In the genomic region with DNA sequence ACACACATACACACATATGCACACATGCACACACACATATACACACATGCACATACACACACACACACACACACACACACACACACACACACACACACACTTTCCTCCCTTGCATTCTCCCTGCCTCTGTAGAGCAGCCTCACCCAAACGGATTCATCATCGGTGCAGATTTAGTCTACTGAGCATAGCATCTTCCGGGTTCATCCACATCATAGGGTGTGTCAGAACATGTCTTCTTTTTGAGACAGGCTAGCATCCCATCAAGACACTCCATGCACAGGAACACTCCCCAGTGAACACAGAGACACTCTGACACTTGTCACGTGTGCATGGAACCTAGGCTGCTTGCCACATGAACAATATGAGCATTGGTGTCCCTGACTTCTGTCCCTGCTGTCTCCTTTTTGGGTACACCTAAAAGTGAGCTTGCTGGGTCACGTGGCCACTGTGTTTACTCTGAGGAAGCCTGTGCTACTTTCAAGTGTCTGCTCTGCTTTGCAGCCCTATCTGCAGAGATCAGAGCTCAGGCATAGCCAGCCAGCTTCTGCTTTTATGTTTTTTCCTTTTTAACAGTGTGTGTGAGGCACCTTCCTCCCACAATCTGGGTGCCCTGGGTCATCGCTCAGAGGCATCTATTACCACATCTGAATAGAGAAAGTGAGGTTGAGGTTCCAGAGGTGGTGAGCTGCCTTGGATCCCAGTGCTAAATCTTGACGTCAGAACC, we compare ENCODE assay signal across 15 mouse cellular contexts. TPM values are rescaled to one million over a fixed set of nuclear protein-coding genes. Genes with fewer than 3 reads are reported as not detected.
DNase-seq lines count a peak whose midpoint lies in the region; ATAC-seq and TF ChIP-seq lines count a peak whose summit lies in the region.
"Had no signal": no experiment of that assay in that cellular context is flagged by ENCODE, and none has a peak within 500 bp of the region (broad histone marks: within the 10 kb centered on the region; RNA-seq: fewer than 3 reads in every experiment).

No protein-coding gene starts in this region.

- DNase-seq in heart, postnatal 14 days = no peak
- peak; percentile 80 to 84 for DNase-seq in CD8-positive naive resting alpha-beta T cell, adult 2 months (ENCODE audit: low read depth in 2 of 2, low spot score in 2 of 2)
- peak; percentile 79 for DNase-seq in thymus, adult 2 months
- DNase-seq in embryo, embryonic 10 days (ENCODE audit: low spot score) = no peak
- no peak for DNase-seq in forebrain, embryonic 10.5 days (ENCODE audit: extremely low spot score, low spot score)
- DNase-seq: lung, embryonic 14.5 days; midbrain, embryonic 14.5 days had no signal

- H3K9me3 ChIP-seq in heart, embryonic 16.5 days (replicated peaks; ENCODE audit: control insufficient read depth, low read length) = no peaks in the 10 kb centered on the region
- H3K9me3 ChIP-seq in forebrain, embryonic 10.5 days = no peaks in the 10 kb centered on the region
- no peaks in the 10 kb centered on the region for H3K9me3 ChIP-seq in heart, embryonic 12.5 days (replicated peaks)
- H3K9me3 ChIP-seq: heart, embryonic 15.5 days; intestine, embryonic 15.5 days; limb, embryonic 12.5 days had no signal

- TF ChIP-seq POLR2A in thymus, adult 2 months (IDR thresholded peaks at IDR 0.05; ENCODE audit: control insufficient read depth, extremely low read depth, insufficient read depth, low read length, poor library complexity) = no peak

- H3K9ac ChIP-seq in heart, embryonic 16.5 days (ENCODE audit: low read length) = 0 out of 2 replicates have a peak overlapping the region, but pooled peaks have one; percentile 7
- no peak overlapping the region for H3K9ac ChIP-seq in heart, embryonic 12.5 days
- H3K9ac ChIP-seq: heart, embryonic 15.5 days; intestine, embryonic 15.5 days; limb, embryonic 12.5 days; lung, embryonic 14.5 days had no signal

- no peak; the same call in 1 of the 2 replicates for ATAC-seq in heart, embryonic 16.5 days (replicated peaks; ENCODE audit: extremely low read depth, insufficient read depth, low FRiP score)
- peak; percentile 75 for ATAC-seq in inflammation-experienced regulatory T-cells, adult 6 months
- ATAC-seq in heart, embryonic 12.5 days (ENCODE audit: insufficient number of reproducible peaks, low FRiP score) = no peak
- ATAC-seq: intestine, embryonic 15.5 days had no signal

- no peaks in the 10 kb centered on the region for H3K36me3 ChIP-seq in heart, embryonic 16.5 days (ENCODE audit: control insufficient read depth, insufficient read depth)
- H3K36me3 ChIP-seq in thymus, adult 2 months (ENCODE audit: control insufficient read depth, insufficient read depth, low read length) = peaks cover 48% of the 10 kb centered on the region
- H3K36me3 ChIP-seq in forebrain, embryonic 10.5 days (replicated peaks) = no peaks in the 10 kb centered on the region
- no peaks in the 10 kb centered on the region for H3K36me3 ChIP-seq in heart, embryonic 12.5 days
- H3K36me3 ChIP-seq: heart, embryonic 15.5 days; intestine, embryonic 15.5 days; limb, embryonic 12.5 days had no signal

- no peak overlapping the region for H3K4me2 ChIP-seq in heart, embryonic 16.5 days (ENCODE audit: low read depth, low read length)
- no peak overlapping the region for H3K4me2 ChIP-seq in heart, embryonic 12.5 days
- H3K4me2 ChIP-seq: heart, embryonic 15.5 days; intestine, embryonic 15.5 days; limb, embryonic 12.5 days; lung, embryonic 14.5 days had no signal

- 71% methylated on average over 7 of the region's 7 CpGs for WGBS in heart, embryonic 16.5 days
- WGBS in thymus, adult 2 months = 19% methylated on average over 7 of the region's 7 CpGs
- WGBS in forebrain, embryonic 10.5 days = 76% methylated on average over 7 of the region's 7 CpGs
- WGBS in heart, embryonic 12.5 days = 65% methylated on average over 7 of the region's 7 CpGs

- TF ChIP-seq CTCF in thymus, adult 2 months (IDR thresholded peaks at IDR 0.05; ENCODE audit: borderline replicate concordance, control insufficient read depth, extremely low read depth, insufficient read depth, low read length, poor library complexity) = no peak

- H3K27ac ChIP-seq in heart, embryonic 16.5 days (ENCODE audit: low read length) = no peak overlapping the region
- peak overlapping the region; percentile 82 for H3K27ac ChIP-seq in thymus, adult 2 months (ENCODE audit: control insufficient read depth, insufficient read depth, low read length)
- no peak overlapping the region for H3K27ac ChIP-seq in forebrain, embryonic 10.5 days
- no peak overlapping the region for H3K27ac ChIP-seq in heart, embryonic 12.5 days (ENCODE audit: poor library complexity, severe bottlenecking)
- H3K27ac ChIP-seq: heart, embryonic 15.5 days; intestine, embryonic 15.5 days; limb, embryonic 12.5 days had no signal

- no peaks in the 10 kb centered on the region; the same call in 1 of the 2 replicates for H3K27me3 ChIP-seq in heart, embryonic 16.5 days (ENCODE audit: control insufficient read depth, insufficient read depth, low read length)
- no peaks in the 10 kb centered on the region for H3K27me3 ChIP-seq in thymus, adult 2 months (ENCODE audit: control insufficient read depth, insufficient read depth, low read length)
- H3K27me3 ChIP-seq in forebrain, embryonic 10.5 days (ENCODE audit: poor library complexity, severe bottlenecking) = no peaks in the 10 kb centered on the region
- H3K27me3 ChIP-seq in heart, embryonic 12.5 days (replicated peaks) = peaks cover 11% of the 10 kb centered on the region; the same call in 1 of the 2 replicates
- H3K27me3 ChIP-seq: intestine, embryonic 15.5 days; limb, embryonic 12.5 days had no signal

- intact Hi-C loops in heart, postnatal 14 days (cut with DNase I) = no loop called here

- no peaks in the 10 kb centered on the region for H3K4me1 ChIP-seq in heart, embryonic 16.5 days (ENCODE audit: control insufficient read depth, insufficient read depth, low read length)
- H3K4me1 ChIP-seq in thymus, adult 2 months (replicated peaks; ENCODE audit: control insufficient read depth, insufficient read depth, low read length) = peaks cover 59% of the 10 kb centered on the region
- H3K4me1 ChIP-seq in forebrain, embryonic 10.5 days = no peaks in the 10 kb centered on the region
- H3K4me1 ChIP-seq in heart, embryonic 12.5 days (replicated peaks) = peaks cover 10% of the 10 kb centered on the region
- H3K4me1 ChIP-seq: heart, embryonic 15.5 days; limb, embryonic 12.5 days had no signal

- H3K4me3 ChIP-seq in heart, embryonic 16.5 days (ENCODE audit: low read length) = no peak overlapping the region
- no peak overlapping the region for H3K4me3 ChIP-seq in thymus, adult 2 months (ENCODE audit: control insufficient read depth, insufficient read depth, low read length)
- no peak overlapping the region for H3K4me3 ChIP-seq in forebrain, embryonic 10.5 days
- H3K4me3 ChIP-seq in heart, embryonic 12.5 days = no peak overlapping the region
- H3K4me3 ChIP-seq: heart, embryonic 15.5 days; intestine, embryonic 15.5 days; limb, embryonic 12.5 days had no signal

RNA-seq across cellular contexts. Expression of gene Gpr132, which starts 13.3 kb away (rescaled TPM):
- 1.4 and 3.6 TPM in 2 replicates for polyA plus RNA-seq in heart, embryonic 16.5 days (2015; fragmentation: Nextera tagmentation; extraction: Ambion mirVana)
- total RNA-seq in heart, postnatal 14 days (2021) = 1 to 10 TPM in 1 of 2 experiments, under 1 TPM in 1; 0.22 to 2.0 TPM
- polyA plus RNA-seq in inflammation-experienced regulatory T-cells, adult 6 months (2017; shearing (Covaris generic)) = 10 to 100 TPM; 71.4 to 79.0 (median 77.8) TPM
- 256 and 265 TPM in 2 replicates for polyA plus RNA-seq in thymus, adult 2 months (2012; rRNA removed)
- 0.06 and 0.07 TPM in 2 replicates for polyA plus RNA-seq in forebrain, embryonic 10.5 days (2016; fragmentation: Nextera tagmentation; extraction: Ambion mirVana)
- polyA plus RNA-seq in heart, embryonic 12.5 days (2016; fragmentation: Nextera tagmentation; extraction: Ambion mirVana) = not detected in 2 replicates
- total RNA-seq: gastrocnemius, adult 8-10 months; layer of hippocampus, adult 8-10 months had no signal
- polyA plus RNA-seq: limb, embryonic 12.5 days had no signal

RNA-seq across cellular contexts. Expression of gene Cdca4, which starts 25.5 kb away (rescaled TPM):
- polyA plus RNA-seq in heart, embryonic 16.5 days (2015; fragmentation: Nextera tagmentation; extraction: Ambion mirVana) = 44.7 and 53.2 TPM in 2 replicates
- 10 to 100 TPM in 1 of 2 experiments, 1 to 10 TPM in 1; 7.8 to 12.1 TPM for total RNA-seq in heart, postnatal 14 days (2021)
- polyA plus RNA-seq in inflammation-experienced regulatory T-cells, adult 6 months (2017; shearing (Covaris generic)) = 10 to 100 TPM; 67.6 to 86.3 (median 83.9) TPM
- 124 and 126 TPM in 2 replicates for polyA plus RNA-seq in thymus, adult 2 months (2012; rRNA removed)
- polyA plus RNA-seq in forebrain, embryonic 10.5 days (2016; fragmentation: Nextera tagmentation; extraction: Ambion mirVana) = 189 and 199 TPM in 2 replicates
- polyA plus RNA-seq in heart, embryonic 12.5 days (2016; fragmentation: Nextera tagmentation; extraction: Ambion mirVana) = 47.2 and 49.2 TPM in 2 replicates

RNA-seq across cellular contexts. Expression of gene Clba1, which starts 46.0 kb away (rescaled TPM):
- polyA plus RNA-seq in heart, embryonic 16.5 days (2015; fragmentation: Nextera tagmentation; extraction: Ambion mirVana) = 6.0 and 8.4 TPM in 2 replicates
- 1 to 10 TPM; 1.9 to 2.2 TPM for total RNA-seq in heart, postnatal 14 days (2021)
- under 1 TPM in 2 of 3 experiments, not detected in 1; 0.33 to 0.50 TPM for polyA plus RNA-seq in inflammation-experienced regulatory T-cells, adult 6 months (2017; shearing (Covaris generic))
- polyA plus RNA-seq in thymus, adult 2 months (2012; rRNA removed) = 2.8 and 2.9 TPM in 2 replicates
- polyA plus RNA-seq in forebrain, embryonic 10.5 days (2016; fragmentation: Nextera tagmentation; extraction: Ambion mirVana) = 11.3 and 12.3 TPM in 2 replicates
- 9.5 and 9.6 TPM in 2 replicates for polyA plus RNA-seq in heart, embryonic 12.5 days (2016; fragmentation: Nextera tagmentation; extraction: Ambion mirVana)

RNA-seq across cellular contexts. Expression of gene Ahnak2, which starts 52.3 kb away (rescaled TPM):
- 2.0 and 2.1 TPM in 2 replicates for polyA plus RNA-seq in heart, embryonic 16.5 days (2015; fragmentation: Nextera tagmentation; extraction: Ambion mirVana)
- 10 to 100 TPM; 14.5 to 19.5 TPM for total RNA-seq in heart, postnatal 14 days (2021)
- polyA plus RNA-seq in inflammation-experienced regulatory T-cells, adult 6 months (2017; shearing (Covaris generic)) = not detected
- polyA plus RNA-seq in thymus, adult 2 months (2012; rRNA removed) = 3.3 and 4.0 TPM in 2 replicates
- polyA plus RNA-seq in forebrain, embryonic 10.5 days (2016; fragmentation: Nextera tagmentation; extraction: Ambion mirVana) = 0.05 and 0.11 TPM in 2 replicates
- 1.3 and 1.4 TPM in 2 replicates for polyA plus RNA-seq in heart, embryonic 12.5 days (2016; fragmentation: Nextera tagmentation; extraction: Ambion mirVana)

Comparison
In these comparisons a context has a peak if more than half of its experiments do, and no peak if none do; other contexts are left out.
1. DNase-seq: peak in CD8-positive naive resting alpha-beta T cell, adult 2 months (2 of 2) and thymus, adult 2 months (single experiment); none in heart, postnatal 14 days (0 of 2), embryo, embryonic 10 days (single experiment) and forebrain, embryonic 10.5 days (single experiment).
2. RNA of gene Gpr132, which starts 13.3 kb away (polyA plus RNA-seq): 256 to 265 TPM in thymus, adult 2 months and 71.4 to 79.0 TPM in inflammation-experienced regulatory T-cells, adult 6 months; 1.4 to 3.6 TPM in heart, embryonic 16.5 days, 0.06 to 0.07 TPM in forebrain, embryonic 10.5 days and not detected in heart, embryonic 12.5 days; every median in the first group is over 10 times any median in the second.